8 mouse cellular contexts compared by ENCODE assay signal in the genomic region with DNA sequence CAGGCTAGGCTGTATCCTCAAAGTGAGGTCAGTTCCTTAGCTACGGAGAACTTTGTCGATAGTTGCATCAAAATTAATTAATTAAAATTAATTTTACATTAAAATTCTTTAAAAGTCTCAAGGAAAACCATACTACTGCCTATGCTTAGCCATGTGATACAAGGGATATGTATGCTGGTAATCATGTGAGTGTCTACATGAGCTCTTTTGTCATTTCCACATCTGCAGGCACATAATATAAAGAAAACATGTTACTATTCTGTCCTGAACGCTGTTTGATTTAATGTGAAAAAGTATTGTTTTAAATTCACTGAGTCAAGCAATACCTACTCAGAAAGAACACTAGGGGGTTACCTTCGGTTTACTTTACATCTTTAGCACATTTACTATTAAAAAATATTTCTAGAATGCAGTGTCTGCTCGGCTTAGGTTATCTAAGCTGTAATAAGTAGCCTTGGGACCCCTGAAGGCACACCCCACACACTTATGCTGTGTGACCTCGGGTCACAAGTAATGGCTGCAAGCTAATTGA.
DNase-seq lines count a peak whose midpoint lies in the region; ATAC-seq and TF ChIP-seq lines count a peak whose summit lies in the region.

No protein-coding gene starts in this region.

- peak overlapping the region; percentile 55 for H3K4me2 ChIP-seq in forebrain, embryonic 12.5 days
- H3K4me2 ChIP-seq in limb, embryonic 12.5 days, result peak overlapping the region; percentile 57
- peak overlapping the region; percentile 40 for H3K4me2 ChIP-seq in neural tube, embryonic 14.5 days (ENCODE audit: low read depth, low read length)

- H3K27me3 ChIP-seq in liver, adult 2 months (ENCODE audit: control insufficient read depth, insufficient read depth, low read length), result no peaks in the 10 kb centered on the region
- H3K27me3 ChIP-seq in forebrain, embryonic 12.5 days, result no peaks in the 10 kb centered on the region
- no peaks in the 10 kb centered on the region for H3K27me3 ChIP-seq in limb, embryonic 12.5 days
- H3K27me3 ChIP-seq in neural tube, embryonic 14.5 days (ENCODE audit: control insufficient read depth, insufficient read depth, low read length), result no peaks in the 10 kb centered on the region

- H3K79me2 ChIP-seq in liver, adult 2 months (ENCODE audit: control insufficient read depth, insufficient read depth, low read length), result no peaks in the 10 kb centered on the region

- no peaks in the 10 kb centered on the region for H3K9me3 ChIP-seq in forebrain, embryonic 12.5 days
- H3K9me3 ChIP-seq in limb, embryonic 12.5 days, result no peaks in the 10 kb centered on the region
- H3K9me3 ChIP-seq in neural tube, embryonic 14.5 days (ENCODE audit: control insufficient read depth, low read length), result no peaks in the 10 kb centered on the region

- peak overlapping the region; percentile 86 for H3K9ac ChIP-seq in liver, adult 2 months (ENCODE audit: low read depth, low read length)
- peak overlapping the region; percentile 66 for H3K9ac ChIP-seq in forebrain, embryonic 12.5 days
- peak overlapping the region; percentile 78 for H3K9ac ChIP-seq in limb, embryonic 12.5 days (replicated peaks)
- peak overlapping the region; percentile 58; the same call in 1 of the 2 replicates for H3K9ac ChIP-seq in neural tube, embryonic 14.5 days (replicated peaks; ENCODE audit: low read depth, low read length)

- peak overlapping the region; percentile 57 for H3K4me3 ChIP-seq in liver, adult 2 months (ENCODE audit: insufficient read depth, low read depth, low read length)
- H3K4me3 ChIP-seq in forebrain, embryonic 12.5 days (replicated peaks), result peak overlapping the region; percentile 44
- H3K4me3 ChIP-seq in limb, embryonic 12.5 days (replicated peaks), result peak overlapping the region; percentile 51
- peak overlapping the region; percentile 36 for H3K4me3 ChIP-seq in neural tube, embryonic 14.5 days (ENCODE audit: low read depth, low read length)

- DNase-seq in liver, adult 2 months (ENCODE audit: extremely low read depth, low read depth, low spot score), result no peak
- DNase-seq in liver, result no peak
- no peak for DNase-seq in cerebellum, postnatal 14 days
- DNase-seq in frontal cortex, adult 2 months (ENCODE audit: extremely low spot score in 1 of 2, low spot score in 1 of 2), result no peak
- no peak for DNase-seq in urinary bladder, postnatal 14 days (ENCODE audit: low spot score)

- no peaks in the 10 kb centered on the region for H3K36me3 ChIP-seq in liver, adult 2 months (ENCODE audit: control insufficient read depth, insufficient read depth, low read length)
- H3K36me3 ChIP-seq in forebrain, embryonic 12.5 days (replicated peaks), result peaks cover 3% of the 10 kb centered on the region; the same call in 1 of the 2 replicates
- H3K36me3 ChIP-seq in limb, embryonic 12.5 days, result peaks cover 3% of the 10 kb centered on the region; the same call in 1 of the 2 replicates
- no peaks in the 10 kb centered on the region for H3K36me3 ChIP-seq in neural tube, embryonic 14.5 days (ENCODE audit: control insufficient read depth, insufficient read depth, low read length)

- no peak for TF ChIP-seq POLR2A in liver, adult 2 months (IDR thresholded peaks at IDR 0.05; ENCODE audit: extremely low read depth, insufficient read depth, low read length)

- TF ChIP-seq CTCF in liver, adult 2 months (IDR thresholded peaks at IDR 0.05; ENCODE audit: low read depth, low read length), result no peak

- H3K27ac ChIP-seq in liver, adult 2 months (replicated peaks; ENCODE audit: insufficient read depth, low read depth, low read length), result peak overlapping the region; percentile 97
- peak overlapping the region; percentile 93 for H3K27ac ChIP-seq in forebrain, embryonic 12.5 days
- peak overlapping the region; percentile 98 for H3K27ac ChIP-seq in limb, embryonic 12.5 days
- peak overlapping the region; percentile 86 for H3K27ac ChIP-seq in neural tube, embryonic 14.5 days (ENCODE audit: low read depth, low read length)

- ATAC-seq in forebrain, embryonic 12.5 days (ENCODE audit: low FRiP score), result peak; percentile 75
- peak; percentile 84 for ATAC-seq in limb, embryonic 12.5 days (ENCODE audit: insufficient number of reproducible peaks, insufficient read depth, low FRiP score, low TSS enrichment, low read depth)
- peak; percentile 78 for ATAC-seq in neural tube, embryonic 14.5 days (ENCODE audit: low read depth)

- no peaks in the 10 kb centered on the region; the same call in 1 of the 2 replicates for H3K4me1 ChIP-seq in liver, adult 2 months (ENCODE audit: control insufficient read depth, insufficient read depth, low read length)
- peaks cover 38% of the 10 kb centered on the region for H3K4me1 ChIP-seq in forebrain, embryonic 12.5 days
- H3K4me1 ChIP-seq in limb, embryonic 12.5 days (replicated peaks), result 0 out of 2 replicates have a peak, but pooled peaks cover 10% of the 10 kb centered on the region
- H3K4me1 ChIP-seq in neural tube, embryonic 14.5 days (ENCODE audit: control insufficient read depth, insufficient read depth, low read length), result peaks cover 9% of the 10 kb centered on the region; the same call in 1 of the 2 replicates

- 40% methylated on average over 6 of the region's 6 CpGs for WGBS in liver, adult 2 months
- 29% methylated on average over 6 of the region's 6 CpGs for WGBS in forebrain, embryonic 12.5 days
- WGBS in limb, embryonic 12.5 days, result 22% methylated on average over 6 of the region's 6 CpGs
- 27% methylated on average over 6 of the region's 6 CpGs for WGBS in neural tube, embryonic 14.5 days
